Mouse (Mus musculus) adipocyte (in vitro differentiated cells): ENCODE results near the gene Lrmp.
"Not testable (repeated sequence)": the region's sequence is repeated elsewhere in the genome, so short reads cannot be mapped to it uniquely, and the experiment has no call there.

Experiments
- DNase-seq: peaks from one replicate; pipeline ENCODE4 v3.0.0-alpha.2; 2016; ENCODE audit warnings: low spot score

Gene Lrmp

DNA sequence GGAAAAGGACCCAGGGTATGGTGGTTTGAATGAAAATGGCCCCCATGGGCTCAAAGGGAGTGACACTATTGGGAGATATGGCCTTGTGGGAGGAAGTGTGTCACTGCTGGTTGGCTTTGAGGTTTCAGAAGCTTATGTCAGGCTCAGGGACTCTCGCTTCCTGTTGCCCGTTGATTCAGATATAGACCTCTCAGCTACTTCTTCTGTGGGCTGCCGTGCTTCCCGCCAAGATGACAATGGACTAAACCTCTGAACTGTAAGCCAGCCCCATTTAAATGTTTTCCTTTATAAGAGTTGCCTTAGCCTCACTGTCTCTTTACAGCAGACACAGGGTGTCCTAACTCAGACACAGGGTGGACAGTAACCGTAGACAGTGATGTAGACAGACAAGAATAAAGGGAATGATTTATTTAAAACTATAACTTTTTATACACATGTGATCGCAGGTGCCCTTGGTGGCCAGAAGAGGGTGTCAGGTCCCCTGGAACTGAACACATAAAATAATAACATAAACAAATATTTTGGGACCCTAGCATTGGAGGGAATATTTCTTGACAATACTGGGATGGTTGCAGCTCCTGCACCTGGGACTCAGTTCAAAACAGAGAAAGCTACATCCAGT lies at the start of gene Lrmp:
TSS of gene Lrmp (plus strand) at position 178 of the 622 bp plus-strand sequence.
- DNase-seq: no peak

- DNase-seq: no peak
These were observed 49.0 kb upstream of the Lrmp start for GRCm38 (mm10) chr6:145066416-145066815.

DNA sequence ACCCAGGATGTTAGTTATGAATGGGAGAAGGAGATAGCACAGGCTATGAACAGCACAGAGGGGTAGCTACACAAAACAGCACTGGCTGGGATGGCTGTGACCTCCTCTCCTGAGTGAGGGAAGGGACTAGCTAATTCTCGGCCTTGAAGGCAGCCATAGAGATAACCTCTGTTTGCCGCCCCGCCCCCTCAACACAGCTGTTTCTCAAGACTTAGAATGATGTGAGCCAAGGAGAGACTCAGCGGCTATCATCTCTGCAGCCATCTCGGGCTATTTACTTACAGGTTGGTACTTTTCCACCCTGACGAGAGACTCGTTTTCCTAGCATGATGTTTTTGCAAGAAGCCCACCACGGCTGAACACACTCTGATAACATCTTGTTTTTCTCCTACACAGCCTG lies 47.8 kb upstream of the Lrmp start:
- no peak for DNase-seq

DNA sequence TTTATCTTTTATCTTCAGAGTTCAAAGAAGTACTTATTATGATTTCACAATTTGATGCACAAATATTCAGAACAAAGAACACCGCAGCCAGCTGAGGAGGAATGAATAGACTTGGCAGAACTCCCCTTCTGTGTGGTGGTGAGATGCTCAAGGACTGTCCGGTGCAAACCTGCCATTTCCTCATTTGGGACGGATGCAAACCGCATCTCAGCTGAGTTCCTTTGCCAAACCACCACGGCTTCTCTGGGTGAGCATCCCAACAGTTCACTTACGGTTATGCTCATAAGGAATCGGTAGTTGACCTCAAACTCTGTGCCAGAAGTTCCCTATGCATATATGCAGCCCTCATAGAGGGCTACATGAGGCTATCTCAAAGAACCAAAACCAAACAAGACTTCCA lies 46.1 kb upstream of the Lrmp start:
- no peak for DNase-seq

DNA sequence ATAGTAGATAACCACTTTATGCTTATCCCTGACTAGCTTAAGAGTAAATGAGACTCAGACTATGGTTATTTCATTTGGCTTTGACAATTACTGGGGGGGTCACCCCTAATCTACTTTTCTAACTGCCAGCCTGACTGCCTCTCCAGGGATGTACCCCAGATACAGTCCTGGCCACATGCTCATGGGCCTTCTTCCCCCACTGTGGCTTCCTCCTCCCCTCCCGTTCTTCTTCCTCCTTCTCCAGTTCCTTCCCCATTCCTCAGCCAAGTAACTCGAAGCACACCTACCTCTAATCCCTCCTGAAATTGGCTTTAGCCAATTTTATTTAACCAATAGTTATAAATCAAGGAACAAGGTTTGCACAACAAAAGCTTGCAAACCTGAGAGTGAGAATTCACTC lies 45.5 kb upstream of the Lrmp start:
- DNase-seq: no peak

- no peak for DNase-seq
These were observed 41.0 kb upstream of the Lrmp start for GRCm38 (mm10) chr6:145074461-145074860.

DNA sequence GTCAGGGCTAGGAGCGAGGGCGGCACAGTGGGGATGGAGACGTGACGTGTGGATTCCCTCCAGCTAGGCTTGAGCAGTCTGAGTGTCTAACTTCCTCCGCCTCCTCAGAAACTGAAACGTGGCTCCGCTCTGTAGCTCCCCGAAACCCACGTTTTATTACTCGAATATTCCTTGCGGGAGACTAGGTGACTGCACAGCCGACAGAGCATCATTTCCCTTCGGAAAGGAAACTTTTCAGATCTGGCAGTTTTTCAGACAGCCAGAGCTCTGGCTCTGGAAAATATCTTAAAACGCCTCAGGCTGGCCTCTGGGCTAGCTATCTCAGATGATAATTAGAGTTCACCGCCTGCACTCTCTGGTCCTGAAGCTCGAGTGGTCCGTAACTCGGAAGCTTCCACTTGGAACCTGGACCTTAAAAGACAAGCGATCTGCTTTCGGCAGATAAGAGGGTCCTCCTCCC lies 40.3 kb upstream of the Lrmp start:
- DNase-seq: no peak

- DNase-seq: no peak
These were observed 39.8 kb upstream of the Lrmp start, which contains the start of gene Bcat1 for GRCm38 (mm10) chr6:145075548-145076224. Gene Bcat1 (minus strand): TSS chr6:145076184.

DNA sequence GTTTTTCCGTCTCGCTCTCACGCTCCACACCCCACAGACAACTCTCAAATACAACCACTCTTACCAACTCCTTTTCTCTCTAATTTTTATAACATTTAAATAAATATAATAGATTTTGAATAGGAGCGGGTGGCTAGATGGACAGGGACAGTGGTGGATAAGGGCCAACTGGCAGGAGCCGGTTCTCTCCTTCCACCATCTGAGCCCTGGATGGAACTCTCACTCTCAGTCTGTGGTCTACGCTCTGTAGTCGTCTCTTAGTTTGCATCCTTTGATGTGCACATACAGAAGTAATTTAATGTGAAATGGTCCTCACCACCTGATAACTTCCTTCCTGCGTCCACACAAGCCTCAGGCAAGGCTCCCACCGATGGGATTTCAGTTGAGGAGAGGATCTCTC lies 39.2 kb upstream of the Lrmp start:
- DNase-seq: no peak

- DNase-seq: no peak
These were observed 36.2 kb upstream of the Lrmp start for GRCm38 (mm10) chr6:145079087-145079759.

- DNase-seq: no peak
These were observed 33.7 kb upstream of the Lrmp start for GRCm38 (mm10) chr6:145081721-145082120.

DNA sequence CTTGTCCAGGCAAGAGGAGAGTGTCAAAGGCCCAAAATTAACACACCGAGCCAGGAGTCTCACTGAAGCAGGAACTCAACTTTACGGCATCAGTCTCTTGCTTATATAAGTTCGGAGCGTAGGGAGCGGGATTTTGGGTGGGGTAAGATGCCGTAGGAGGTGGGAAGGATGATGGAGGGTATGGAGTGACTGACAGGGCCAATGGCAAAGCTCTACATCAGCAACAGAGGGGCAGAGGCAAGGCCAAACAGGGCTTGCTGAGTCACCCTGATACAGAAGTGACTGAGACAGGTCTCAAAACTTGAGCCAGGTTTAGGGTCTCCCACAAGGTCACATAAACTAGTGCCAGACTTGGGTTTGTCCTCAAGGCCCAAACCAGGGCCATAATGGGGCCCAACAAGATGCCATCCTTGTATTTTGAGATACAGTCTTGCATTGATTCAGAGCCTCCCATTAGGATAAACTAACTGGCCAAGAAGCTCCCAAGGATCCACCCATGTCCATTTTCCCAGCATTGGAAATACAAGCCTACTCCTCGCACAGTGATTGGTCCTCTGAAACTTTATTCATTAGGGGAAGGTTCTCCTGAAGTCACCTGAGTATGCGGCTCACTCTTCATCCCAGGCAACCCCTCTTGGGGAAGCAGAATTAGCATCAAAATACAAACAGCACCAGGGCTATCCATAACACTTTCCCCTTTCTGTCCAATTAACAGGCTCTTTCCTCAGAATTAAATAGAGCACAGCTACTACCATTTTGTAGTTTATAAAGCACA lies 30.9 kb upstream of the Lrmp start:
- DNase-seq: no peak

GRCm38 (mm10) chr6:145088451-145089113 lies 26.9 kb upstream of the Lrmp start:
- peak; percentile 58 for DNase-seq

DNA sequence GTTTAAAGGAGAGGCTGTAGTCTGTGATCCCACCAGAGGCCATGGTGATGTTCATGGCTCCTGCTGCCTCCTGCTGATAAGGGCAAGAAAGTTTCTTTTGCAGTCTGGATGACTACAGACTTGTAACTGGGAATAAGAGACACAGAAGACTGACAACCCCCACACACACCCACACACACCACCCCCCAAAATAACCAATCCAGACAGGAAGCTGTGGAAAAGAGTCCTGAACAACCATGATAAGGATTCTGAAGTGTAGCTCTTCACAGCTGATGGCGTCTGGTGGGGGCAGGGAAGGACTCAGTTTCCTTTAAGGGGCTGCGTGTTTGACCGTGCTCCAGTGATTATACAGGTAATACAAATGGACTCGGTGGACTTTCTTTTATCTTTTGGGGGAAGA lies 26.1 kb upstream of the Lrmp start:
- DNase-seq: no peak

GRCm38 (mm10) chr6:145090201-145090863 lies 25.1 kb upstream of the Lrmp start:
- DNase-seq: no peak

DNA sequence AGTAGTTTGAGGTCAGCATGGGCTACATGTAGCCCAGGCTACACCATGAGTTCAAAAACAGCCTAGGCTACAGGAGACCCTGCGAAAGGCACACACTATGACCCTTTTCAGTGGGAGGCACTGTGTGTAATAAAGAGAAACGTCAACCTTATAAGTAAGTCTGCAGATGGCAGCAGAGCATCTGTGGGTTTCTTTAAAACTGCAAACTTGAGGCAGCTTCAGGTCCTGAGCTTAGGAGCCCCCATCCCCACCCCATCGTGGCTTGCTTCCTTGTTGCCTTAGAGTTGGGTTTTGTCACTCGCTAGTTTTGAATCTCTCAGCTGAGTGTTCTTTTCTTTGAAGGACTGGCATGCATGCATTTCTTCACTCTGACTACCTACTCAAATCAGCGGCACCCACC lies 24.5 kb upstream of the Lrmp start:
- no peak for DNase-seq

DNA sequence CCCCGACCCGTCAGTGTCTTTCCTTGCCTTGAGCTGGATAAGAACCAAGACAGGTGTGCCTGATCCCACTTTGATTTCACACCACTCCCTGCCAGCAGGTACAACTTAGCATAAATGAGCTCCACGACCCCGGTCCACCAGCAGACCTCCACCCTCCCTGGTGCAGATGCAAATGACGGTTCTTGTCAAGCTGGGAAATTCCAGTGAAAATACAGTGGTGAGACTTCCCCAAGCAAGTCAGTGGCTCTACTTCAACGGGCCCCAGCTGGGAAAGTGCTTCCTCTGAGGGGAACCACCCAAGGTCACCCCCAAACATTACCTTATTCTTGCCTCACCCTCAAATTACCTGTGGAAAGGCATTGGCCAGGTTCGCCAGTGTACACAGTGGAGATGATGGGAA lies 23.5 kb upstream of the Lrmp start:
- DNase-seq: no peak

- not testable (repeated sequence) for DNase-seq
These were observed 22.3 kb upstream of the Lrmp start for GRCm38 (mm10) chr6:145093038-145093622.

DNA sequence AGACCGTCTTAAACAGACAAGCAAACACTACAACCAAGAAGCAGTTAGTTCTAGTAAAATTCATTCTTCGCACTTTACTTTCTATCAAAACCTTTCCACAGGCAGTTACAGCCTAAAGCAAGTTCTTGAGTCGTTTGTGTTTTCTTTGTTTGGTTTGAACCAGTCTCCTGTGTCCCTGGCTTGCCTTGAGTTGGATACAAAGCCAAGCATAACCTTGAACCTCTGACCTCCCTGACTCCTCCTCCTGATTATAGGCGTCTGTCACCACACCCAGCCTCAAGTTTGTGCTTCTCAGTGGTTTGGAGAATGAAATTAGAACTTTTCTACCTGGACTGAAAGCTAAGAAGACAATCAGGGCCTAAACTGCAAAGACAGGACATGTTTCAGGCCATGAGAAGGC lies 21.0 kb upstream of the Lrmp start:
- DNase-seq: no peak

GRCm38 (mm10) chr6:145100923-145101322 lies 14.5 kb upstream of the Lrmp start:
- DNase-seq: no peak
